Mouse (Mus musculus): ENCODE measurements around the gene Pip4k2b.

Gene Pip4k2b

DNA sequence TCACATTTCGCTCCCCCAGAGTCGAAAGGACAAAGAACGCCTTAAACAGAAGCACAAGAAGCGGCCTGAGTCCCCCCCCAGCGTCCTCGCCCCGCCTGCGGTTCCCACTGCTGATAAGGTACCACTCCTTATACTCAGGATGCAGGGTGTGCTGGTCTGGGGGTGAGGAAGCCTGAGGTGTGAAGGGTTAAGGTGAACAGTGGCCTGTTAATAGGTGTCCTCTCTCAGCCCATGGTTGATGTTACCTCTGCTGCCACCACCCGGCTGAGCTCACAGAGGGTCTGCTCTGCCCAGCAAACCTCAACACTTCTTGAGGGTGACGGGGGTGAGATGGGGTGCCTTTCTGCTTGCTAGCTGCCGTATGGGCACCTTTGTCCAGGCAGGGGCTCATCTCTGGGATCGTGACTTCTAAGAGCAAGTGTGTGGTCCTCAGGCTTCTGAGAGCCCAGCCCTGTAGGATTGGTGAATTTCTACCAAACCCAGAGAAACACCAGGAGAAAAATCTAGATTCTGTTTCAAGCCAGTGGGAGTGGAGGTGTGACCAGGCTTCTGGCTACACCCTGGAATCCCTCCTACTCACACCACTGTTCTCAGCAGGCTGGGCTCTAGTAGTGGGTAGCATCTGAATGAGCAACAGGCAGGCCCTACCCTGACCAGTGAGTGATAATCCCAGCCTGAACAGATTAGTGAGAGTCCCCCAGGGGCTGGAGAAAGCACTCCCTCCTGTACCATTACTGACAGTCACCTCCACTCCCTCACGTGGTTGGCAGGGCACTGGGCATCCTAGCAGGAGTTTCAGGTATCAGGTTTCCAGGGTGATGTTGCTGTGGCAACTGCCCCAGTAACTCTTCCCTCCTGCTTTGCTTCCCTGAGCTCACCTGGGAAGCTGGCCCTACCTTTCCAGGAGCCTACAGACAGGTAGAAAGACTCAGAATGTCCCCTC is 74.0 kb downstream of the Pip4k2b start:
- no peak for ATAC-seq (ENCODE audit: insufficient number of reproducible peaks, low FRiP score, low TSS enrichment)

DNA sequence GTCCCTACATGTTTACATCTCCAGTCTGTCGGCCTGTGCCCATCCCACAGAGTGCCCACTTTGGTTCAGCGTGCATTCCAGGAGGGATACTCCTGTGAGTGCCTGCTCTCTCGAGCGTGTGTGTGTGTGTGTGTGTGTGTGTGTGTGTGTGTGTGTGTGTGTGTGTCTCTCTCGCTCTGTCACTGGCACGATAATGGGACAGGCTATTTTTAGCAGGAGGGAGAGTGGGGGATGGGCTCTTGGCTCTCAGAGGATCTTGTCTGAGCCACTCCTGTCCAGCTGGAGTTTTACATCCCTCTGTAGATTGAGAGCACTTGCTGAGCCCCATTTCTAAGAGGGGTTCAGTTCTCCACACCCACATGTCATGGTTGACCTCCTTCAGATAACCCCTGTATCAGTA is 74.7 kb downstream of the Pip4k2b start:
- no peak for ATAC-seq (ENCODE audit: insufficient number of reproducible peaks, low FRiP score, low TSS enrichment)

DNA sequence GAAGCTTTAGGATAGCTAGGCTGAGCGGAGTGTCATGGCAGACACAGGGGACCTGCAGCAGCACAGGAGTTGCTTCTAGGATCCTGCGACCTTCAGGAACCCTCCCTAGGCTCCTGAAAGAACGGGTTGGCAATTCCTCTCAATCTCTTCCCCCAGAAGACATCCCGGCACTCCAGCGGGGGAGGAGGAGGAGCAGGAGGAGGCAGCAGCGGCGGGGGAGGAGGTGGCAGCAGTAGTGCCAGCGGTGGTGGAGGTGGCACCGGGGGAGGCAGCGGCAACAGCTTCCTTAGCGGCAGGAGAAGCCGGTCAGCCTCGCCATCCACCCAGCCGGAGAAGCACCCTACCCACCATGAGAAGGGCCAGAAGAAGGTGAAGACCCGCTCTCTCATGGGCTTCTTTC is 75.2 kb downstream of the Pip4k2b start:
- no peak for ATAC-seq (ENCODE audit: insufficient number of reproducible peaks, low FRiP score, low TSS enrichment)

DNA sequence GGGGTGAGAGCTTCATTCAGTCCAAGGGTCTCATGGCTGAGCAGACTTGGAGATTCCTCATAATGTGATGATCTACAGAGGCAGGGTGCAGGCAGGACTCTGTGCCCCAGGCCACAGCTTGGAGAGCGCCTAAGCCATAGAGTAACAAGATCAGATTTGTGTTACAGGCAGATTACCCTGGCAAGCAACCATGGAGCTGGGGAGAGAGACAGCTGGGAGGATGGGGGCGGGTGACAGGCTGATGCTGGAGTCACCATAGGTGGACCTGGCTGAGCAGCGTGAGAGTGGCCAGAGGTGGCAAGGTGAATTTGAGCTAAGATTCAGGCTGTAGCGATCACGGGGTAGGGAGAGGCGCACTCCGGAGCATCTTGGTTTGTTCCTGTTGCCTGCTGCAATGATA is 76.3 kb downstream of the Pip4k2b start:
- no peak for ATAC-seq (ENCODE audit: insufficient number of reproducible peaks, low FRiP score, low TSS enrichment)

DNA sequence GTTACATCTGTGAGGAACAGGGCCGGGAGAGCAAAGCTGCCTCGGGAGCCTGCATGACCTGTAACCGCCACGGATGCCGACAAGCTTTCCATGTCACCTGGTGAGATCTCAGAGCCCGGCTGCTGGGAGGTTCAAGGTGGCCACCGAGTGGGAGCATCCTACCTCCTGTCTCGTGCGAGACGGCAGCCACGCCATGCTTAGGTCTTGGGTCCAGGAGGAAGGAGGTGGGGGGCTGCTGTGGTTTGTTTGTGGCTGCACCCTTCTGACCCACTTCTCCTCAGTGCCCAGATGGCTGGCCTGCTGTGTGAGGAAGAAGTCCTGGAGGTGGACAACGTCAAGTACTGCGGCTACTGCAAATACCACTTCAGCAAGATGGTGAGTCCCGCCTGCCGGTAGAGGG is 77.7 kb downstream of the Pip4k2b start:
- ATAC-seq (ENCODE audit: insufficient number of reproducible peaks, low FRiP score, low TSS enrichment): no peak

DNA sequence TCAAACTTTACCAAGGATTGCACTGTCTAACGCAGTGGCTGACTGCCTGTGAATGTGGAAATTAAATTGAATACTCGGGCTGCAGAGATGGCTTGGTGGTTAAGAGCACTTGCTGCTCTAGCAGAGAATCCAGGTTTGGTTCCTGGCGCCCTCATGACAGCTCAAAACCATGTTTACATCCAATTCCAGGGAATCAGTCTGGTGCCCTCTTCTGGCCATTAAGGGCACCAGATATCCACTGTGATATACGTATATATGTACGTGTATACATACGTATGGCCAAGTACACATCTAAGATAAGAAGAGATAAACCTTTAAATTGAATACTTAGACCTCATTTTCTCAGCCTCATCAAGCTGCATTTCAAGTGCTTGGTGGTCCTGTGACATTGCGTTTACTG is 78.3 kb downstream of the Pip4k2b start:
- ATAC-seq (ENCODE audit: insufficient number of reproducible peaks, low FRiP score, low TSS enrichment): no peak

DNA sequence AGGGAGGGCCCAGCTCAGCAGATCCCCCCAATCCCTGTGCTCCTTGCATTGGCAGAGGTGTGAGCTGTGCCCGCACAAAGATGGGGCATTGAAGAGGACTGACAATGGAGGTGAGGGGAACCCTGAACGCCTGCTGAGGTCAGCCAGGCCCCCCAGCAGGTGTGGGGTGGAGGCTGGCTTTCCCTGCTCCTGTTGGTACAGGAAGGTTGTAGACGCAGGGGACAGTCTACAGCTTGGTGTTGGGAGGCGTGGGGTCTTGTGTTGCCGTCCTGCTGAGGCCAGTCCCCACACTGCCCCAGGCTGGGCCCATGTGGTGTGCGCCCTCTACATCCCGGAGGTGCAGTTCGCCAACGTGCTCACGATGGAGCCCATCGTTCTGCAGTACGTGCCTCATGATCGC is 79.1 kb downstream of the Pip4k2b start:
- no peak for ATAC-seq (ENCODE audit: insufficient number of reproducible peaks, low FRiP score, low TSS enrichment)

Measured in cerebellum, adult (tissue).